Mouse (Mus musculus) brain, embryonic 14.5 days (tissue): ENCODE measurements around the gene Tex52.

Experiments used
- CTCF ChIP-seq: fragments of 200-500 bp; IDR thresholded peaks from 2 replicates; pipeline ENCODE4 v1.5.1; 2012; ENCODE audit warnings: inconsistent platforms, mild to moderate bottlenecking, moderate library complexity, borderline replicate concordance; ENCODE audit not compliant: insufficient read depth, insufficient read length; ENCODE audit errors: extremely low read depth
- POLR2A ChIP-seq: fragments of 200-500 bp; IDR thresholded peaks from 2 replicates; pipeline ENCODE4 v1.6.1; 2012; ENCODE audit warnings: mild to moderate bottlenecking, inconsistent platforms, borderline replicate concordance; ENCODE audit not compliant: poor library complexity, insufficient read depth, insufficient read length, severe bottlenecking; ENCODE audit errors: extremely low read depth

GRCm38 (mm10) chr6:128408544-128409125 is 33.4 kb downstream of the Tex52 start:
- TF ChIP-seq POLR2A (no peak), CTCF (no peak)
